Mouse (Mus musculus): ENCODE measurements around the gene Dapp1.
A peak's percentile ranks its signal among the peaks of the same experiment; 100 is the strongest.

Dapp1 gene

DNA sequence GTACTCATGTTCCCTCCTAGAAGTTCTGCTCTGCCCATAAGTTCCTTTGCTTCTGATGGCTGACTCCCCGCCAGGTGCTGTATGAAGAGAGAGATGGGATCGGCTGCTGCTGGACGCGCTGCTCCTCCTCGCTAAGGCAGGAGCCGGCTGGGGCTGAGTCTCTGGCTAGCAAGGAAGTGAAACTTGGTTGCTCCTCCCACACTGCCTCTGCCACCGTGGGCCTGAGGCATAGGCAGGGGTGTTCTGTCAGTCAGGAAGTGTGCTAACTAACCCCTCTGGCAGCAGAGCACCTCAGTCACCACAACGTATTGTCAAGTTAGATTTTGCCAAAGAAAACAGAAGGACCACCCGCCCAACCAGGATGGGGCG lies at the start of gene Dapp1:
Gene Dapp1, minus strand, starts transcription at position 164 of the 369 bp plus-strand sequence.
- peak; percentile 60 to 68 for DNase-seq (ENCODE audit: low spot score in 2 of 2)

DNA sequence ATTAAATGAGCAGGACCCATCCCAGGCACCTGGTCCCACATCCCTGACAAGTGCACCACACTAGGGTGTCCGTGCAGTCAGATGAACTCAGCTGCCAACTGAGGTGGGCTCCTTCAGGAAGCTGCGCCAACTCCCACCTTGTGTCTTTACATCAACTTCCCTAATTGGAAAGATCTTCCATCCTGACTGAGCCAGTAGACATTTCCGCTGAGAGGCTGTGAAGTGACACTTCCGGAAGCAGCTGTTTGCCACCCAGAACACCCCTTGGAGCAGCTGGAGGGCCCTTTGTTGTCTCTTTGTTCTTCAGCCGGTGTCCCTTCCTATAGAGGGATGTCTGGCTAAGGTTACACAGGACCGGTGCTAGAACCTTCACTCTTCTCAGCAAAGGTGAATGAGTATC lies 49.2 kb upstream of the Dapp1 start:
- DNase-seq (ENCODE audit: low spot score in 2 of 2) = no peak

DNA sequence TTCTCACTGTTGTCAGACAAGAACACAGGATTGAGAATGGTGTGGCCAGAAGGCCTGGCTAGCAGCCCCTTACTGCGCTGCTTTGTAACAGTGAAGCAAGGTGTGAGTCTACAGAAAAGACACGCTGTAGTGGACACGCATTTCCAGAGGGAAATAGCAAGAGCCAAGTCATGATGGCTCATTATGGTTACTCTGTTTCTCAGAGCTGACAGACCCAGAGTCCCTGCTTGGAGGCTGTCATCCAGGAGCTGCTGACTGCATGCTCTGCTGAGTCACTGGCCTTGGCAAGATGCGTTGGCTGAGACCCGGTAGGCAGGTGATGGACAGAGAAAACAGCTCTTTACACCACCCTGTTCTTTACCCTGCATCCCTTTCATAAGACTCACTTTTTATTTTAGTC lies 48.0 kb upstream of the Dapp1 start:
- no peak for DNase-seq (ENCODE audit: low spot score in 2 of 2)

DNA sequence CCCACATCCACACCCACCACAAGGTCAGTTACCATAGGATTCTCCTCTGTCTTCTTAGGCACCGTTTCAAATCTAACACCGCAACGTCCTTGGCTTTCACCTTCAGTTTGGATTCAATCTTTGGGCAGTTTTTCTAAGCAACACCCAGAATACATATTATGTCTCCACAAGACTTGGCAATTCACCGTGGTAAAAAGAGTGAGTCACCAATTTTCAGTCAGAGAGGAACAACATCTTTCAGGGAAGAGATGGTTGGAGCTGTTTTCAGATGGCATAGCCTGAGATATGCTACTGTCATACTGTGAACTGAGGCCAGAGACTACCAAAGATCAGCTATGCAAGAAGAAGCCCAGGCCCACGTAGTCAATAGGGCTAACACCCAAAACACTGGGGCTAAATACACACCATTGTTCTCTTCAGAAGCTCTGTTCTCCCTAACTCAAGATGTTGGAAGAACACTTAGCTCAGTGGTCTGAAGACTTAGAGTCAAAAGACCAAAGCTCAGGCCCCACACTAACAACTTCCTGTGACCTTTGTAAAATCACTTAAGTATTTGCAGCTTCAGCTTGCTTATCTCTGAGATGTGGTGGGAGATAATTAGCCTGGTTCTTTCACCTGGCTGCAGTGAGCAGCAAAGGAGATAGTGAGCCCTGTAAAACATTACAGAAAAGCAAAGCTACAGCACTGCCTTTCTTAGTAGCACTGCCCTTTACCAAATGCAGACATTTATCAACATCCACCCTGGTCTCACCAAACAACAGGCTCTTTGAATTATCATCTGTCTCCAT lies 46.4 kb upstream of the Dapp1 start:
- DNase-seq (ENCODE audit: low spot score in 2 of 2) = no peak

DNA sequence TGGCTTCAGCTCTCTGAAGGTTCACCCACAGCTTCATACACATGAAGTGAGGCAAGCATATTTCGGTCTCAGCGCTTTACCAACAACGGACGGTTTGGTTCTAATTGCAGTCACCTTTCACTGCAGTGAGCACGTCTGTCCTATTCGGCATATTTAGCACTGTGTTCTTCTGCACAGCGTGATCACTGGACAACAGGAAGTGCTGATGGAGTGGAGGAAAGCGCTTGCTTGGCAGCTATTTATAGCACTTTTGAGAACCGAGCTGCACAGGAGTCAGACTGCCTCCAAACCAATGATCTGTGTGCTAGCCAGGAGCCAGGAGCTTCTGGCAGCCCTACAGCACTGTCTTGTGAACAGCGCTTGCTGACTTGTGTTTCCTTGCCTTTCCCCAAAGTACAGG lies 44.9 kb upstream of the Dapp1 start:
- DNase-seq (ENCODE audit: low spot score in 2 of 2) = peak in 1 of 2 experiments; percentile 11

DNA sequence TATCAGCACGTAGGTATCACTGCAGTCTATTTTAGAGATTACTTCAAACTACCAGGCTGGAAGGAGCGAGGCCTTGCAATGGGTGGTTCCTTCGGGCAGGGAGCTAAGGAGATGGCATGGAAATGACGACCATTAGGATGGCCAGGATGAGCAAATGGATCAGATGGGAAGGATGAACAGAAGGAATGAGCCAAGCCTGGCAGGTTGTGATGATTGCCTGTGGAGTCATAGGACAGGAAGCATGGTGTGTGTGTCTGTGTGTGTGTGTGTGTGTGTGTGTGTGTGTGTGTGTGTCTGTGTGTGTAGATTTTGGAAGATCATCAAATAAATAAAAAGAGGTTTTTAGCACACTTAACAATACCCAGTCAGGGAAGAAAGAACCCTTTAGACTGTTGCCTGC lies 41.3 kb upstream of the Dapp1 start:
- no peak for DNase-seq (ENCODE audit: low spot score in 2 of 2)

DNA sequence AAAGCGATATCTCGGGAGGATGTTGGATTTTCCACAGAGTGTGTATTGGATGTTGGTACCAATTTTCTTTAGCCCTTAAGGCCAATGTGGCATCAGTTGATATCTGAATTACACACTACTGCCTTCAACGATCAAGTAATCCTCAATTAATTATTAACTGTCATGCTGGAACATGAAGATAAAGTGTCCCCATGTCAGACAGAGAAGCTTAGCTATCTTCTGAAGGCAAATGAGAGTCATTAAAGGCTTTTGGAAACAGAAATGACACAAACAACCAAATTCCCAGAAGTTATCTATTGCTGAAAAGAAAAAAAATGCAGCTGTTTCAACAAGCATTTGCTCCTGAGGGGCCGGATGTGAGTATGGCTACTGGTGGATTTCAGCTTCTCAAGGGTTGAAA lies 40.7 kb upstream of the Dapp1 start:
- DNase-seq (ENCODE audit: low spot score in 2 of 2) = no peak

DNA sequence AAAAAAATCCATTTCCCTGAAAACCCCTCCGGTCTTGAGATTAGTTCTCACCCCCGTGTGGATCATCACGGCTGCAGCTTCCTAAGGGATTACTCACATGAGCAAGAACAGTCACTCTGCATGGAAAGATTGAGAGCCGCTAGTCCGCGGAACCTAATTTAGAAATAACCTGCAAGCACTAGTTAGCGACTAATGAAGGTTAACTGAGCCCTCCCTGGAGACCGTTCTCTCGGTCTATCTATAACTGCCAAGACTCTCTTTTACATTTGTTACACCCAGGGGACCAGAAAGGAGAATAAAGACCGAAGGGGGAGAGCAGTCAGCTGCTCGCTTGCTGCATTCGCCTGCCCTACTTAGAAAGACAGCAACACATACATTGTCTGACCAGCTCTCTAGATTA lies 35.5 kb upstream of the Dapp1 start:
- no peak for DNase-seq (ENCODE audit: low spot score in 2 of 2)

DNA sequence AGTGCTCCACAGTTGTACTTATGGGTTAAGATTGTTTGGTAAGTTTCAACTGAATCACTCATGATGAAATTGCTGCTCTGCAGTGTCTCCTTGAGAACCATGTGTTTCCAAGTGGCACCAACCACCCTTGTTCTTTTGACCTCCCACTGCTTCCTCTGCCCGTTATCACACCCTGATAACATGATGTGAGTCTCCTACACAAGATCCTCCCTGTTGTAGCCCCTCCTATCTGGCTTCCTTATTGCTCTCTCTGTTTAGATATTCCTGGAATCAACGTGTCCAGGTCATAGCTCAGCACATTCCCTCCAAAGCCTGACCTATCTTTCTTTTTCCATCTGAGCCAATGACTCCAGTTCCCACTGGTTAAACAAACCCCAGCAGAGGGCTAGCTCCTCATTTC lies 33.4 kb upstream of the Dapp1 start:
- DNase-seq (ENCODE audit: low spot score in 2 of 2) = no peak

DNA sequence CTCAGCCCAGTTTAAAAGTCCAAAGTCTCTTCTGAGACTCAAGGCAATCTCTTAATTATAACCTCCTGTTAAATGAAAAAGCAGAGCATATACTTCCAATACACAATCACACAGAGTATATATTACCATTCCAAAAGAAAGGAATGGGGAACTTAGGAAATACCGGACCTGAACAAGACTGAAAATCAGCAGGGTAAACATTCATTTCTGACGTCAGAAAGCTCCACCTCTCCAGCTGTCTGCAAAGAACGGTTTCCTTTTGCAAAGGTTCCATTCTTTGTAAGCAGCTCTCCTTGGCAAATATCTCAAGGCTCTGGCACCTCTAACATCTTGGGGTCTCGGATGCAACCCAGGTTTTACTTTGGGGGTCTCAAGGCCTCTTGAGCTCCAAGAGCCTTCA lies 31.0 kb upstream of the Dapp1 start:
- no peak for DNase-seq (ENCODE audit: low spot score in 2 of 2)

DNA sequence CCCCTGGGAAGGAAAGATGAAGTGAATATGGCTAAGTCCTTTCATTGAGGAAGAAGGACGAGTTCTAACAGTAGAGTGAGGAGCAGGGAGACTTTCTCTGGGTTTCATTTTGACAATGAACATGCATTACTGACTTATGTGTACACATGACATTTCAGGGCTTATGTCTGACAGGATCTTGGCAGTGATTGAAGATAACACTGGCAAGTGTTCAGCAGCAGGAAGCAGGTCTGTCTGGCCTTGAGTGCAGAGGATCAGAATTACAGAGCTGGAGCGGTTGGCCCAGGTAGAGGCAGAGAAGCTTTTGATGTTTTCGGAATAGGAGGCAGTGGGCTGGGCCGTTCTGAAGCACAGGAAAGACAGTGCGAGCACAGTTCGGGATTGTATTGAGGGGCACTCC lies 26.8 kb upstream of the Dapp1 start:
- no peak for DNase-seq (ENCODE audit: low spot score in 2 of 2)

DNA sequence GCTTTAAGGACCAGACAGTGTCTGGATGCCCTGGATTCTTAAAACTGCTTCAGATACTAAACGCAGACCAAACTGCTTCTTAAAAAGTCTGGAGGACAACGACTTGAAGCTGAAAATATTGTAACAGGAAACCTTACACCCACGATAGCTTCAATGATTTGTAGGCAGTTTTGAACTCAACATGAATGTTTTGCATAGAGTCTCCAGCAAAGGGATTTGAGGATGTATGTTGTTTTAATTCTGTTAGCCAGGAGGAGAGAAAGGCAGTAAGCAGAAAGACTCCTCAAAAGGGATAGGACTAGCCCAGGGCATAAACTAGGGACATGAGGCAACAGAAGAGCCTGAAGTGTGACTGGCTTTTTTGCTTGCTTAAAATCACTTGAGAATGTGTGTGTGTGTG lies 25.6 kb upstream of the Dapp1 start:
- no peak for DNase-seq (ENCODE audit: low spot score in 2 of 2)

DNA sequence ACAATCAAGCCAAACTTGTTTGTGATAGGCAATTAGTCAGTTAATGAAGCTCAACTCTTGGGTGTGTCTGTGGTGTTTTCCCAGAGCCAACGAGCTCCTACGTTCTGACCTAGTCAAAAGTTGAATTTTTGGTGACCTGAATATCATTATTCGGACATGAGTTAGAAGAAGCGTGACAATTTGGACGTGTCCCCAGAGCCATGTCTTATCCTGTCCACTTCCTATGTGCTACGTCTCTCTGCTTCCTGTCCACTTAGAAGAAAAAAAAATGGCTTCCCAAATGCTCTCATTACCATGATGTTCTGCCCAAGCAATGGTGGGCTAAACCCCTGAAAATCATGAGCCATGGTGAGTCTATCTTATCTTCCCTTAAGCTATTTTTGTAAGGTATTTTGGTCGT lies 21.9 kb upstream of the Dapp1 start:
- DNase-seq (ENCODE audit: low spot score in 2 of 2) = no peak

DNA sequence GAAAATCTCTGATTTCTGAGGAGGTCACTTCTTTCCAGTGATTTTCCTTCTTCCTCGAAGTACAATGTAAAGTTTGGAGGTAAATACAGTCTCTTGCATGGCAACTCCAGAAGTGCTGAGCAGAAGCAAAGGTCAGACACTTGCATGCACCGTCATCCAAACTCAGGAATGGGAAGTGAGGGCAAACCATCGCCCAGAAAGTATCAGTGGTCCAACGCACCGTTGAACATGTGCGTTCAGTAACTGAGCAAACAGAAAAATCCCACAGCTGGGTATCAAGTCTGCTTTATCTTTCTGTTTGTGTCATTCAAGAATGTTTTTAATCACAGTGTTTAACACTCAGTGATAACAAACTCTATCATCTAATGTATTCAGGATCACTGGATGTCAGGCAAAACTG lies 21.2 kb upstream of the Dapp1 start:
- DNase-seq (ENCODE audit: low spot score in 2 of 2) = no peak

DNA sequence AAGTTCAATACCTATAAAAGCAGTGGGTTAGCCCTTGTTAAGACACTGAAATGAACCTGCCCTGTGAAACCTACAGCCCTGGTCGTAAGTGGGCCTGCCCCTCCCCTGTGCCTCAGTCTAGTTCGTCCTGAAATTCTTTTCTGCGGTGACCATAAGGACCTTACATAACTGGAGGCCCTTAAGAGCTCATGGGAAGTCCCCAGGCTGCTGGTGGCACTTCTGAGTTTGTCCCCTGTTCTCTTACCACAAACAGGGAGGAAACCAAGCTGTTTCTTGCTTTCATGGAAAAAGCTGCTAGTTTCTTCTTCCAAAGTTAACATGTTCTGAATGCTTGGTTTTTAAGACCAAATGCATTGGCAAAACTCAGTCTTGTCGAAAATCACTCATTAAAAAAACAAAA lies 20.5 kb upstream of the Dapp1 start:
- DNase-seq (ENCODE audit: low spot score in 2 of 2) = no peak

DNA sequence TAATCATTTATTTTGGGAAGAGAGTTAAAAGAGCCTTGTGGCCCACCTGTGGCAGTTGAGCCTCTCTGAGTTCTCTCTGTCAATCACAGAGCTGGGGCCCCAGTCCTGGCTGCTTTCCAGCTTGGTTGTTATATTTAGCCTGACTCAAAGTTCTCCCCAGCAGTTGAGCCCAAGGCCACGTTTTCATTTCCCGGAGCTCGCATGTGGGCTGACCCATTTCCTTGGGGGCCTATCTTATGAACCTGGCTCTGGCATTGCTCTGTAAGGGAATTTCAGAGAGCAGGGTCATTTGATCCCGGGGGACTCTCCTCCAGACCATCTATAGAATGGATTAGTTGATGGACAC lies 19.4 kb upstream of the Dapp1 start:
- DNase-seq (ENCODE audit: low spot score in 2 of 2) = no peak

DNA sequence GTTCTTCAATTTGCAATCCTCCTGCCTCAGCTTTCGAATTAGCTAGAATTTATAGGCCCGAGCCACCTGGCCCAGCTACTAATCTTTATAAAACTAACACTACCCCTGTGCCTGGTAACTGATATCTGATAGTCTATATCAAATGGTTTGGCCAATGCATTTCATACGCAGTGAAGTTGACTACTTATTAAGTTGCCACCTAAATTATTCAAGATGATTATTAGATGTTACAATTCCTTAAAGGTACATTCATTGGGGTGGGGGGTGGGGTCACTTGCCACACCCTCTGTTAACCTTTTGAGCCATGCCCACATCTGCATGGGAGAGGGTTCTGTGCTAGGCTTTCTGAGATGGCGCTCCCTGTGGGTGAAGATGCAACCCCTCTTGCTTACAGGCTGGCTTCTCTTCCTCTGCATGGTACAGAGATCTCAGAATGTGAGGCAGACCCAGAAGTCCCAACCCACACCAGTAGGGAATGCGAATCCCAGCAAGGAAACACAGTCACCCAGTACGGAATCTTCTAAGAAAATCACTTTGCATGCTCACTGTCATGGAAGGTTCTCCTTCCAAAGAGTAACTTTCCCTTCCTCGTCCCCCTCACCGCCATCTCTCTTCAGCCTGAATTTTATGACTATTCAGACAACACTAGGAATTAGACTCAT lies 18.8 kb upstream of the Dapp1 start:
- no peak for DNase-seq (ENCODE audit: low spot score in 2 of 2)

DNA sequence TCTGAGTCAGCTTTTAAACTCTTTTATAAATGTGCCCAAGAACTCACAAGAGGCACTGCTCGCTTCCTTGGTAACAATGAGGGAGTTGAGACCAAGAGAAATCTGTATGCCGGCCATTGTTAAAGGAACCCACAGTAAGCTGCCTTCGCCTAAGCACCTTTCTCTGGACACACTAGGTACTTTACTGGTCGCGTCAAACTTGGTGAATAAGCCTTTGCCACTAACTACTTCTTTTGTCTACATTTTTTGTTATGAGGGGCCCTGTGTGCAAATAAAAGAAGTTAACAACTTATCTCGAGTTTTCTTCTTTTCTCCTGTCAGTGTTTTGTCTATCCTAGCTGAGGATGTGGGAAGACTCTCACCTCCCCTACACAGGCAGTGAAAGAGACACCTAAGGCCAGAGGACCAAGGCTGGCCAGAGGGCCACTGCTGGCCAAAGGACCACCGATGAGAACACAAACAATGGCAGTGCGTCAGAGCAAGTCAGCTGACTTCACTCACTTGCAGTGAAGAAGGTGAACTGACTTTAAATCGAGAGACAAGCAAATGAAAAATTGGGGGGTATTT lies 18.0 kb upstream of the Dapp1 start:
- DNase-seq (ENCODE audit: low spot score in 2 of 2) = no peak

DNA sequence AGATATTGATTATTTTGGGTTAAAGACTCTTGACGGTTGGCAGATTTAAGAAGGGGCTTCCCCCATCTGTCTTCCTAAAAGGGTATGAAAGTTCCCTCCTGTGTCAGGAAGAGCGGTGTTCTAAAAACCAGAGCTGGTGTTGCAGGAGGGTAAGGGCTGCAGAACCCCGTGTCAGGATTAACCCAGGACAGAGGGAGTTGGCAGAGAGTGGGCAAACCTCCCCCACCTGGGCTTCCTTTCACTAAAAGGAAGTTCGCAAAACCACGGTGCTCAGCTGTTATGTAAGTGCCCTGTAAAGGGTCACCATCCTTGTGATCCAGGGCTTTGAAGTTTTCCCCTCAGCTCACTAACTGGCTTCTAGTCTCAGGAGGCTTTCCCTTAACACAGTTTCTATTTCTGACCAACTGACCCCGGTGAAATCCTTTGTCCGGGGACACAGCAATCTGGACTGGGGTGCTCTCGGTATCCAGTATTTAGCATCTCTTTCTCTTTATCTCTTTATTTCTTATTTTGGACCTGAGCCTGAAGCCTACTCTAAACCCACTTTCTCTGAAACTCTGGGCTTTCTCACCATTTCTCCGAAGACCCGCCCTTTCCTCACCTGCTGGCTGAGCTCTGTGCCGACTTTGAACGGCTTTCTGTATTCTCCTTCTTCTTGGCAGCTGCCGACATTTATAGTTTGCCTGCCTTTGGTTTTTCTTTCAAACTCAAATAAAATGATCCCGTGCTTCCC lies 17.3 kb upstream of the Dapp1 start:
- DNase-seq (ENCODE audit: low spot score in 2 of 2) = no peak

DNA sequence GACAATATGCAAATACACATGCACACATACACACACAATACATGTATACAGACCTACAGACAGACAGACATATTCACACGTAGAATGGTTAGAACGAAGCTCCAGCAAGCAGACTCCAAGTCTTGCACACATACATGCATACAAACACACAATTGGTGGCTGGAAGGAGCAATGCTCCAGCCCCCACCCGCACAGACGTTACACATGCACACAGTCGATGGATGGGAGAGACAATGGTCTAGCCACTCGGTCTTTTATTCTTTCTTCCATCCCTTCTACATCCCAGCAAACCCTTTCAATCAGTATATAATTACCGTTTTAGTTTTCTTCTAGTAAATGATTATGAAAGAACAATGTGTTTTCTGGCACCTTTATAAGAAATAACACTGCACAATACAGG lies 14.1 kb upstream of the Dapp1 start:
- DNase-seq (ENCODE audit: low spot score in 2 of 2) = no peak

DNA sequence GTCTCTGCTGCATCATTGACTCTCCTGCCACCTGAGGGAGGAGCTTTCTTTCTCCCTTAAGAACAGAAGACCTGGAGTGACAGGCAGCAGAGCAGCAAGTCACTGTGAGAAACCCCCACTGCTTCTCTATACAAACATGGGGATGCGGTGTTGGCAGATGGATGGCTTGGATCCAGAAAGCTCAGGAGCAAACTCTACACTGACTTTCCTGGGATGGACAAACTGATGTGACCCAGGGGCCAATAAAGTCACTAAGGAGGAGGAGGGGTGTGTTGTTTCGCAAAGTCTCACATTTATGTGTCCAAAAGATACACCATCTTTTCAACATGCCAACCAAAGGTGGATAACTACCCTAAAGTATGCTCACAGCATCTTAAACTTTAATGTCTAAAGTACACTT lies 12.9 kb upstream of the Dapp1 start:
- DNase-seq (ENCODE audit: low spot score in 2 of 2) = no peak

DNA sequence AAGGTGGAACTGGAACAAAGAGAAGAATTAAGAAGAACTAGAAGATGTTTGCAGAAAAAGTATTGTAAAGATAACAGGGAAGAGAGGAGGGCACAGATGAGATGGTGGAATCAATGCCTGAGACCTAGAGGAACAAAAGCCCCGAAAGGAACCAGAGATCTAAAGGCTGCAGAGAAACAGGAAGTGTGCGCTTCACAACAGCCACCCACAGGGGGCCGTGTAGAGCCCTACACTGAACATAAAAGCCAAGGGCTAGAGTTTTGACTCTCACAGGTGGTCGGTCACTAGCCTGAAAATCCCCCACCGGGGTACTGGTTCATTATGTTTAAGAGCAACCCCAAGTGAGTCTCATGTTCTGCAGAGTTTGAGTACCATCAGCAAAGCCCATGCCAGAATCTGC lies 11.0 kb upstream of the Dapp1 start:
- DNase-seq (ENCODE audit: low spot score in 2 of 2) = no peak

DNA sequence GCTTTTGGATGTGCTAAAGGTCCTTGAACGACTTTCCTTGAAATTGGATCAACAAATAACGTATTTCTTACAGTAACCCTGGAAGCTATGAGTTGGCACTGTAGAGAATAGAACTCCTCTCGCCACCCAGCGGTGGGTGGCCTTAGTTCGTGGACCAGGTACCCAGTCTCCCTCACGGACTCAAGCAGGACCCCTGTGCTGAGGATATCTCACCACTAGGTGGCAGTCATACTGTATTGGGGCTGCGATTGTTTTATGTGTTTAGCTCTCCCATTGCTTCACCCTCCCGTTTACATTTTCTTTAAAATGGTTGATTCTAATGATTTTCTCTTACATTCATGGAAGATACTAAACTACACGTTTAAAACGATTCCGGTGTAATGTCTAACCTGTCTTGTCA lies 9.8 kb upstream of the Dapp1 start:
- DNase-seq (ENCODE audit: low spot score in 2 of 2) = peak; percentile 79 to 86
